Mouse (Mus musculus) cerebellum, adult 2 months (tissue): ENCODE measurements around the gene Ppp1r13b.

Experiments
- CTCF ChIP-seq: fragments of 200-500 bp; IDR thresholded peaks from 2 replicates; pipeline ENCODE4 v1.5.1; 2011; ENCODE audit warnings: low read depth, mild to moderate bottlenecking, control low read depth, low read length, moderate library complexity, borderline replicate concordance; ENCODE audit not compliant: insufficient read depth
- POLR2A ChIP-seq: fragments of 200-500 bp; IDR thresholded peaks from 2 replicates; pipeline ENCODE4 v1.6.1; 2011; ENCODE audit warnings: low read length, control low read depth, borderline replicate concordance; ENCODE audit not compliant: insufficient read depth

GRCm38 (mm10) chr12:111817991-111818390 lies 89.9 kb downstream of the Ppp1r13b start:
- no peak for TF ChIP-seq CTCF
- no peak for TF ChIP-seq POLR2A
